Mouse (Mus musculus) myocyte (in vitro differentiated cells): Measurements from ENCODE around the gene Acp4.

Experiments
- CEBPB ChIP-seq: IDR thresholded peaks from 2 replicates; pipeline ENCODE4 v1.6.1; 2011; ENCODE audit warnings: mild to moderate bottlenecking, moderate library complexity; ENCODE audit not compliant: poor library complexity, insufficient read depth, severe bottlenecking
- E2F4 ChIP-seq: IDR thresholded peaks from one replicate; pipeline ENCODE4 v1.6.1; 2011; ENCODE audit warnings: mild to moderate bottlenecking, control low read depth, moderate library complexity; ENCODE audit not compliant: insufficient read depth
- MAX ChIP-seq: IDR thresholded peaks from one replicate; pipeline ENCODE4 v1.6.1; 2011; ENCODE audit warnings: low read depth, mild to moderate bottlenecking, control low read depth
- MYOD1 ChIP-seq, 3 experiments: IDR thresholded peaks; one replicate each; pipeline ENCODE4 v1.6.1; 2011; ENCODE audit warnings: control low read depth in 2 of 3, low read depth in 2 of 3, mild to moderate bottlenecking in 2 of 3, moderate library complexity in 1 of 3; ENCODE audit not compliant: insufficient read length in 2 of 3, control insufficient read depth in 1 of 3
- MYOG ChIP-seq, 3 experiments: IDR thresholded peaks; one replicate each; pipeline ENCODE4 v1.6.1; 2011; ENCODE audit warnings: control low read depth in 2 of 3, low read depth in 2 of 3, mild to moderate bottlenecking in 2 of 3; ENCODE audit not compliant: insufficient read length in 2 of 3, control insufficient read depth in 1 of 3, insufficient read depth in 1 of 3
- POLR2A ChIP-seq: IDR thresholded peaks from one replicate; pipeline ENCODE4 v1.6.1; 2011; ENCODE audit warnings: low read depth, mild to moderate bottlenecking, control low read depth, moderate library complexity; ENCODE audit not compliant: insufficient read length
- REST ChIP-seq: IDR thresholded peaks from one replicate; pipeline ENCODE4 v1.6.1; 2011; ENCODE audit warnings: mild to moderate bottlenecking, control low read depth, moderate library complexity; ENCODE audit not compliant: insufficient read depth, insufficient read length
- TCF3 ChIP-seq: IDR thresholded peaks from one replicate; pipeline ENCODE4 v1.6.1; 2011; ENCODE audit warnings: low read depth, control low read depth; ENCODE audit not compliant: insufficient read length

- TF ChIP-seq POLR2A (no peak), CEBPB (no peak), MYOG (IDR thresholded peaks at IDR 0.05; ENCODE audit: control insufficient read depth in 1 of 3, insufficient read depth in 1 of 3, insufficient read length in 2 of 3, low read depth in 2 of 3) (no peak), E2F4 (no peak), MAX (no peak), MYOD1 (IDR thresholded peaks at IDR 0.05; ENCODE audit: control insufficient read depth in 1 of 3, insufficient read length in 2 of 3, low read depth in 2 of 3) (no peak), TCF3 (no peak), REST (no peak)
These were observed 49.5 kb upstream of the Acp4 start, which contains the start of gene Clec11a for GRCm38 (mm10) chr7:44306516-44307240.
